Mouse (Mus musculus) urinary bladder, postnatal 36 days (tissue): ENCODE results near the gene 1700093K21Rik.
"Not testable (repeated sequence)": the region's sequence is repeated elsewhere in the genome, so short reads cannot be mapped to it uniquely, and the experiment has no call there.

ENCODE experiments used
- DNase-seq, 2 experiments: peaks; one replicate each; pipeline ENCODE4 v3.0.0; 2022; ENCODE audit warnings: low spot score in 2 of 2, mixed read lengths in 1 of 2

1700093K21Rik gene

GRCm38 (mm10) chr11:23520473-23521205 lies at the start of gene 1700093K21Rik:
Gene 1700093K21Rik (minus strand): TSS chr11:23521155.
- DNase-seq, result no peak

- DNase-seq, result no peak
Measured at GRCm38 (mm10) chr11:23570130-23570529, 49.2 kb upstream of the 1700093K21Rik start.

- peak; percentile 52 to 68 for DNase-seq
Measured at GRCm38 (mm10) chr11:23565761-23566160, 44.8 kb upstream of the 1700093K21Rik start.

GRCm38 (mm10) chr11:23557039-23557630 lies 36.2 kb upstream of the 1700093K21Rik start:
- DNase-seq, result no peak

- no peak for DNase-seq
Measured at GRCm38 (mm10) chr11:23537446-23537845, 16.5 kb upstream of the 1700093K21Rik start.

DNA sequence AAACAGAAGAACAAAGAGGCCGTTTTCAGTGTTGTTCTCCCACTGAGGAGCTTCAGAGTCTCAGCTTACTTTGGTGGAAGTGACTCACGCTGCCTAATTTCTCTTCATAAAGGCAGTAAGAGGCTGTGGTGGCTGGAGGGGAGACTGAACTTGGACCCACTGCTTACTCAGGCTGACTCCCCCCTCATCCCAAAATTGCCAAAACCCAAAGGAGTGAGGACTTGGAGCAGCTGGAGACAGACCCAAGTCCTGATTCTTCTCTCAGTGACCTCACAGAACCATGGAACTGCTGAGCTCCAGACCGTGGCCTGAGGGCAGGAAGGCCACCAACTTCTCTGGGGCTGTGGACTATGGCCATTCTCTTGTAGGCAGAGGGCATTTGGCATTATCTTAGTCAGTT lies 2.0 kb downstream of the 1700093K21Rik start:
- DNase-seq, result no peak

DNA sequence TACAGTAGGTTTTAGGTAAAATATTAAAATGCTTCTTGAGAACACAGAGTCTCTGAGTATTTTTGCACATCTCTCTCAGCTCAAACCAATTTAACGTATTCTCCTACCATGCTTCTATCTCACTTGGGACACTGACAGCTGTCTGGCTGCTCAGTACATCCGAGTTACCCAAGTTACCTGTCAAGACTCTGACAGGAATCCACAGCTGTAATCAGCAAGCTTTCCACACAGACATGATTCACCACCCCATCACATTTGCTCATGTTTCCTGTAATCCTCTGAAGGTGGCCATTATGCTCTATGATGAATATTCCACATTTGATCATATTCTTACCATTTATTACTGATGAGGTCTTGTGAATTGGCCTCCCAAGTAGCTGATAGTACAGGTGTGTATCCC lies 5.6 kb downstream of the 1700093K21Rik start:
- DNase-seq, result no peak

DNA sequence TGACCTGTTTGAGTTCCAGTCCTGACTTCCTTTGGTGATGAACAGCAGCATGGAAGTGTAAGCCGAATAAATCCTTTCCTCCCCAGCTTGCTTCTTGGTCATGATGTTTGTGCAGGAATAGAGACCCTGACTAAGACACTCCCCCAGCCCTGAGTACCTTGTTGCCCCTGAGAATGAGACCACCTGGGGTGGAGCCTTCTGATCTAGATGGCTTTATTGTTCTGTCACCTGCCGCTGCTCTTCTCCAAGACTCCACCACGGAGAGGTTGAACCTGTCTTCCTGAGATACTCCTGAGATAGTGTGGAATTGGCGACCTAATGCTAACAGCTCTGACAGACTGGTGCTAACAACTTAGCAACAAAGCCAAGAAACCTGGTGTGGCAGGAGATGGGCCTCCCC lies 6.2 kb downstream of the 1700093K21Rik start:
- not testable (repeated sequence) for DNase-seq

DNA sequence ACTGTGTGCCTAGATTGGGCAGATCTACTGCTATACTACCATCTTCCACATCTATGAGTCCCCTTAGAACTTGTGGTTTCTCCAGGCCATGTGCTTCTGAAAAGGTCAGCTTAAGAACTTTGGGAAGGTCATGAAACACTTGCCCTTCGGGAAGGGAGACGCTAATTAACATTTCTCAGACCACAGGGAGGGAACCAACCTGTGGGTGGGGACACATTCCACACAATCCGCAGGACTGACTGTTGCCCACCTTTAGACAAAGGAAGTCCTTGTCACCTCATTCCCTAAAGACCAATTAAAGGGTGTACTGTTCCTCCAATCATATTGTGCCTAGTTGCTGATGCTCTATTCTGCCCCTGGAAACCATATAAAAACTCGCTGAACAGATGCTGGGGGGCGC lies 16.2 kb downstream of the 1700093K21Rik start:
- DNase-seq, result not testable (repeated sequence)

GRCm38 (mm10) chr11:23498609-23499008 lies 22.3 kb downstream of the 1700093K21Rik start:
- no peak for DNase-seq

GRCm38 (mm10) chr11:23497718-23498509 lies 23.0 kb downstream of the 1700093K21Rik start, which contains the start of gene Ahsa2:
Gene Ahsa2 (minus strand): TSS chr11:23498030.
- peak; percentile 96 to 98 for DNase-seq

GRCm38 (mm10) chr11:23497335-23497717 lies 23.6 kb downstream of the 1700093K21Rik start:
- peak in 1 of 2 experiments; percentile 59 for DNase-seq

DNA sequence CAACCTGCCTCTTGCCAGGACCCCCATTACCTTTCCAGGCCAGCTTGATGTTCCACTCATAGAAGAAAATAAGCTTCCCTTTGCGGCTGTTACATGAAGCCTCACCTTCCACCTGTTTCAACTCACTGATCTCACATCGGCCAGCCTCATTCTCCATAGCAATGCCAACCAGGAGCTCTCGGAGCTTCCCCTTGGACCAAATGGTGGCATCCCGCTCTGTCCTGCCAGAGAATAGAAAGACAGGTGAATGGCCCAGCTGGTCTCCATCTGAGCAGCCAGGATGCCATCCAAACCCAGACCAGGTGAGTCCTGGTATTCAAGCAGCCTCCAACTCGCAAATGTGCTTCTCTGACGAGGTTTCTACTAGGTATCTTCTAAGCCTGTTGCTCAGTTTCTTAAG lies 24.3 kb downstream of the 1700093K21Rik start:
- no peak for DNase-seq

DNA sequence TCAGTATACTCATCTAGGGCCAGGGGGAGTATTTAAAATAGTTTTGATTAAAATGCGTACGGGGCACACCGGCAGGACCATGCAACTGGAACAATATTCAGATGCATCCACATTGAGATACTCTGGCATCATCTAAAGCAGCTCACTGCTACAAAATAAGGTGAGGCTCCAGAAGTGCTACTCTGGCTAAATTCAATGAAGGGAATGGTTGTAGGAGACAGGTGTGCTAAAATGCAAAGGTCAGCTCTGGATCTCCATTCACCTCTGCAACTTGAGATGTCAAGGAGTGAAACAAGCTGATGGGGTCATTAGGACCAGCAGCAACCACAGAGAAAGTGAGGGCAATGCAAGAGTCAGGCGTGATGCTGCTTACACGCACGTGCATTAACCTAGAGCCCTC lies 25.7 kb downstream of the 1700093K21Rik start:
- DNase-seq, result no peak

GRCm38 (mm10) chr11:23492048-23492790 lies 28.7 kb downstream of the 1700093K21Rik start:
- no peak for DNase-seq

DNA sequence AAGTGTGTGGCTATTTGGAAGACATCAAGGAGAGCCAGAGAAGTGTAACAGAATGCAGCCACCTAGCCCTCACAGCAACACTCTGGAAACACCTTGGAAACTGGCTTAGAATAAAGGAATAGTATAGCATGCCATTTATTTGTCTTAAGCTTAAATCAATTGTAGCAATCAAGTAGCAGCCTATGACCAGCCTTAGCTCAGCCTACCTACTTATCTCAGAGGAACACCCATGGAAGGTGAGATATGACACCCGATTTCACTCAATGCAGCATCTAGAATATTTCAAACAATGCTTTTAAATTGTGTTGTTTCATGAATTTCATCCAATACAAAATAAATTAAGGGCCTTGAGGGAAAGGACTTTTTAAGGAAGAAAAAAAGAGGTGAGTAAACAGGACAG lies 31.0 kb downstream of the 1700093K21Rik start:
- DNase-seq, result no peak
